Mouse (Mus musculus): ENCODE measurements around the gene Vezf1. TPM values are rescaled to one million over a fixed set of nuclear protein-coding genes. Genes with fewer than 3 reads are reported as not detected.

Vezf1 gene
- polyA plus RNA-seq, 1 experiment from 2014 or later, result 61.6 TPM

GRCm38 (mm10) chr11:88110031-88110594 lies 42.0 kb downstream of the Vezf1 start:
- Histone ChIP-seq H3K4me3 (no peak overlapping the region), H3K27ac (0 out of 2 replicates have a peak overlapping the region, but pooled peaks have one; percentile 17), H3K4me1 (peaks cover 86% of the 10 kb centered on the region), H3K27me3 (ENCODE audit: poor library complexity, severe bottlenecking) (no peaks in the 10 kb centered on the region), H3K36me3 (replicated peaks) (0 out of 2 replicates have a peak, but pooled peaks cover 3% of the 10 kb centered on the region), H3K9me3 (no peaks in the 10 kb centered on the region)
- no peak for DNase-seq (ENCODE audit: extremely low spot score, low spot score)
- WGBS, result 75% methylated on average over 9 of the region's 9 CpGs

GRCm38 (mm10) chr11:88112078-88112477 lies 44.0 kb downstream of the Vezf1 start:
- H3K4me1 ChIP-seq, result peaks cover 89% of the 10 kb centered on the region

GRCm38 (mm10) chr11:88112677-88113333 lies 44.7 kb downstream of the Vezf1 start:
- Histone ChIP-seq H3K27me3 (ENCODE audit: poor library complexity, severe bottlenecking) (no peaks in the 10 kb centered on the region), H3K4me1 (peaks cover 89% of the 10 kb centered on the region), H3K27ac (no peak overlapping the region), H3K4me3 (no peak overlapping the region), H3K36me3 (replicated peaks) (0 out of 2 replicates have a peak, but pooled peaks cover 7% of the 10 kb centered on the region), H3K9me3 (no peaks in the 10 kb centered on the region)
- DNase-seq (ENCODE audit: extremely low spot score, low spot score), result no peak
- 86% methylated on average over 7 of the region's 7 CpGs for WGBS

More at GRCm38 (mm10) chr11:88112078-88112477, 44.0 kb downstream of the Vezf1 start:
- Histone ChIP-seq H3K36me3 (replicated peaks) (0 out of 2 replicates have a peak, but pooled peaks cover 7% of the 10 kb centered on the region), H3K9me3 (no peaks in the 10 kb centered on the region), H3K27ac (peak overlapping the region; percentile 52), H3K4me3 (no peak overlapping the region), H3K27me3 (ENCODE audit: poor library complexity, severe bottlenecking) (no peaks in the 10 kb centered on the region)
- no peak for DNase-seq (ENCODE audit: extremely low spot score, low spot score)
- 58% methylated on average over 13 of the region's 13 CpGs for WGBS

DNA sequence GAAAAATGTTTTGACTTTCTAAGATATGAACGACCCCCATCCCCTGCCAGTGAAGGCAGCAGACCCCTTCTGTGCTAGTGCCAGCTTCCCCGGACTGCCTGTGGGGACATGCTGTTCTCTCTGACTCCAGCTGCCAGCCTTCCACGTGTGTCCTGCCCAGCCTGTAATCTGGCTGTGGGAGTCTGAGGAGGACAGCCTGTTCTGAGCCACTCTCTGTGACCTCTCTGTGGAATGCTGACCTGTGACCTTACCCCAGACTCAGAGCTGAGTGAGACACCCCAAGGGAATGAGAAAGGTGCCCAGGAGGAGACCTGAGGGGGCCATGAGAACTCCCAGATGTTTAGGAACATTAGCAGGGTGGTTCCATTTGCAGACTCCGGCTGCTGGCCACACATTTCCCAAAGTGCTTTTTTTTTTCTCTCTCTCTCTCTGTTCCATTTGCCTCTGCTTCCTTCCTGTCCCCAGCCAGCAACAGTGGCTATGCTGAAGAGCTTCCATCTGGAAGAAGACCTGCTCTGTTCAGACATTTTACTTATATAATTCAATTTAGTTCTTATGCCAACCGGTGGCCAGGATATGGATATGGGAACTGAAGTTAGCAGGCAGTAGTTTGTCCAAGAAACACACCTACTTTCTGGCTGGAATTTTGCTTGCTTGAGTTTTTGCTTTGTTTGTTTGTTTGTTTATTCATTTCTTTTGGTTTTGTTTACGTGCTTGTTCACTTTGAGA lies 45.6 kb downstream of the Vezf1 start:
- peaks cover 91% of the 10 kb centered on the region for H3K4me1 ChIP-seq
- peak overlapping the region; percentile 53 for H3K27ac ChIP-seq
- 0 out of 2 replicates have a peak, but pooled peaks cover 7% of the 10 kb centered on the region for H3K36me3 ChIP-seq (replicated peaks)
- no peaks in the 10 kb centered on the region for H3K9me3 ChIP-seq
- no peaks in the 10 kb centered on the region for H3K27me3 ChIP-seq (ENCODE audit: poor library complexity, severe bottlenecking)
- DNase-seq (ENCODE audit: extremely low spot score, low spot score), result no peak
- 66% methylated on average over 6 of the region's 6 CpGs for WGBS
- no peak overlapping the region for H3K4me3 ChIP-seq

GRCm38 (mm10) chr11:88114871-88115301 lies 46.8 kb downstream of the Vezf1 start:
- Histone ChIP-seq H3K27me3 (ENCODE audit: poor library complexity, severe bottlenecking) (no peaks in the 10 kb centered on the region), H3K36me3 (replicated peaks) (0 out of 2 replicates have a peak, but pooled peaks cover 4% of the 10 kb centered on the region), H3K9me3 (no peaks in the 10 kb centered on the region), H3K4me1 (peaks cover 96% of the 10 kb centered on the region), H3K27ac (peak overlapping the region; percentile 53), H3K4me3 (no peak overlapping the region)
- DNase-seq (ENCODE audit: extremely low spot score, low spot score), result no peak
- 71% methylated on average over 8 of the region's 8 CpGs for WGBS

GRCm38 (mm10) chr11:88116568-88116967 lies 48.5 kb downstream of the Vezf1 start:
- peaks cover 98% of the 10 kb centered on the region for H3K4me1 ChIP-seq
- no peaks in the 10 kb centered on the region for H3K27me3 ChIP-seq (ENCODE audit: poor library complexity, severe bottlenecking)
- WGBS, result 95% methylated on average over 6 of the region's 6 CpGs
- no peak overlapping the region for H3K4me3 ChIP-seq
- H3K9me3 ChIP-seq, result no peaks in the 10 kb centered on the region
- peaks cover 13% of the 10 kb centered on the region for H3K36me3 ChIP-seq (replicated peaks)
- no peak for DNase-seq (ENCODE audit: extremely low spot score, low spot score)
- H3K27ac ChIP-seq, result peak overlapping the region; percentile 93

DNA sequence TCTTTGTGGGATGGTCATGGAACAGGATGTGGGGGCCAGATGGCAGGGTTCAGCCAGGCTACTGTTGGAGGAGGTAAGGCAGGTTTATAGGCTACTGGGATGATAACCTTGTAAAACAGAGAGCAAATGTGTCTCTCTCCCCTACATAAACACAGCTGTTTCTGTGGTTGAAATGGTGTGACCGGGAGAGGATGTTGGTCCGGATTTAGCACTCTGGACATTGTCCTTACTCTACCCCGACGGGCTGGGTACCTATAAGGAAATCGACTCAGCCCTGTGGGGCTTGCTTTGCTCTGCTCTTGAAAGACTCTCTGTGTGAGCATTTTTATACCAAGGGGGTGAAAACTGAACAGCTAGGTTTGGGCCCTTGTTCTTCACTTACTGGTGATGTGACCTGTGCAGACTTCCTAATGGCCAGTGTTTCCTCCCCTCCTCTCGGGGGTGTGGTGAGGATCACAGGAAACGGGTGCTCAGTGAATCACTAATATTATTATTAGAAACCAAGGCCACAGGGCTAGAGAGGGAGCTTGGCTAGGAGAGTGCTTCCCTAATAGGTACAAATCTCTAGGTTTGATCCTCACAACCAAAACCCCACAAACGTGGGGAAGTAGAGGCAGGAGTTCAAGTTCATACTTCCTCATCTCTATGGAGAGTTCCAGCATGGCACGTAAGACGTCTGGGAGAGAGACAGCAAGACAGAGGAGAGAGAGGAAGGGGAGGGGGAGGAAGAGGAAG lies 49.4 kb downstream of the Vezf1 start:
- no peak for DNase-seq (ENCODE audit: extremely low spot score, low spot score)
- no peaks in the 10 kb centered on the region for H3K9me3 ChIP-seq
- H3K27me3 ChIP-seq (ENCODE audit: poor library complexity, severe bottlenecking), result no peaks in the 10 kb centered on the region
- H3K4me3 ChIP-seq, result no peak overlapping the region
- H3K4me1 ChIP-seq, result peaks cover 98% of the 10 kb centered on the region
- peak overlapping the region; percentile 93 for H3K27ac ChIP-seq
- WGBS, result 72% methylated on average over 10 of the region's 10 CpGs
- H3K36me3 ChIP-seq (replicated peaks), result peaks cover 16% of the 10 kb centered on the region

DNA sequence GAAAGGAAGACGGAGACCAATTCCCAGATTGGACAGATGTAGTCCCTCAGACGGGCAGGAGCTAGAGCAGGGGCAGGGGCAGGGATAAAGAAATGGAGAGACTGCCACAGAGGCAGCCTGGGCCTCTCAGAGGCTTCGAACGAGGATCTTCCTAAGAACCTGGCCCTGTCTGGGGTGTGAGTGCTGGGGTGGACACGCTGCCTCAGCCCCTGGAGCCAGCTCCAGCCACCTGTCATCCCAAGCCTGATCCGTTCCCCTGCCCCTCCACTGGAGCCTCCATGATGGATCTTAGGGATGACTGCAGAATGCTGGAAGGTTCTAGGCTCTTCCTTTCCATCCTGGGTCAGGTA lies 50.0 kb downstream of the Vezf1 start:
- Histone ChIP-seq H3K27me3 (ENCODE audit: poor library complexity, severe bottlenecking) (no peaks in the 10 kb centered on the region), H3K4me3 (peak overlapping the region; percentile 35; the same call in 1 of the 2 replicates), H3K9me3 (no peaks in the 10 kb centered on the region), H3K36me3 (replicated peaks) (peaks cover 16% of the 10 kb centered on the region), H3K27ac (peak overlapping the region; percentile 93), H3K4me1 (peaks cover 98% of the 10 kb centered on the region)
- no peak for DNase-seq (ENCODE audit: extremely low spot score, low spot score)
- 59% methylated on average over 6 of the region's 6 CpGs for WGBS

- H3K36me3 ChIP-seq (replicated peaks), result peaks cover 16% of the 10 kb centered on the region
- peaks cover 98% of the 10 kb centered on the region for H3K4me1 ChIP-seq
- H3K27ac ChIP-seq, result peak overlapping the region; percentile 93
- H3K27me3 ChIP-seq (ENCODE audit: poor library complexity, severe bottlenecking), result no peaks in the 10 kb centered on the region
- peak overlapping the region; percentile 35 for H3K4me3 ChIP-seq
- WGBS, result 6% methylated on average over 8 of the region's 8 CpGs
- H3K9me3 ChIP-seq, result no peaks in the 10 kb centered on the region
- DNase-seq (ENCODE audit: extremely low spot score, low spot score), result peak; percentile 86
Measured at GRCm38 (mm10) chr11:88118817-88119642, 51.0 kb downstream of the Vezf1 start.

DNA sequence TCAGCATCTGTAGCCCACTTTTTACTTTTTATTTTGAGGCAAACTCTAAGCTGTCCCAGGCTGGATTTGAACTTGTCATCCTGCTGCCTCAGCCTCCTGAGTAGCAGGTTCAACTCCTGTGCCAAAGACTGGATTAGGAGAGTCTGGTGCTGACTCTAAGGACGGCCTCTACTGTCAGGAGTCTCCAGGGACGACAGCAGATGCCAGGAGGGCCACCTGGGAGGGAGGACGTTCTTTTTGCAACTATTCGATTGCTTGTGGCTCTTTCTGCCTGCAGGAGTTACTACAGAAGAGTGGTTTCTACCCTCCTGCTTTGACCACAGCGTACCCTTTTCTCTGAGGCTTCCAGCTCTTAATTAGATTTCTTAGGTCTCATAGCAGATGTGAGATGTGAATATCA lies 54.5 kb downstream of the Vezf1 start:
- Histone ChIP-seq H3K9me3 (no peaks in the 10 kb centered on the region), H3K27ac (peak overlapping the region; percentile 72), H3K4me1 (peaks cover 92% of the 10 kb centered on the region), H3K4me3 (no peak overlapping the region), H3K36me3 (replicated peaks) (peaks cover 15% of the 10 kb centered on the region), H3K27me3 (ENCODE audit: poor library complexity, severe bottlenecking) (no peaks in the 10 kb centered on the region)
- no peak for DNase-seq (ENCODE audit: extremely low spot score, low spot score)
- 47% methylated on average over 5 of the region's 5 CpGs for WGBS

GRCm38 (mm10) chr11:88123021-88123420 lies 54.9 kb downstream of the Vezf1 start:
- 76% methylated on average over 5 of the region's 5 CpGs for WGBS
- no peak overlapping the region for H3K4me3 ChIP-seq
- no peaks in the 10 kb centered on the region for H3K27me3 ChIP-seq (ENCODE audit: poor library complexity, severe bottlenecking)
- H3K9me3 ChIP-seq, result no peaks in the 10 kb centered on the region
- H3K36me3 ChIP-seq (replicated peaks), result peaks cover 15% of the 10 kb centered on the region
- H3K27ac ChIP-seq, result peak overlapping the region; percentile 72
- H3K4me1 ChIP-seq, result peaks cover 90% of the 10 kb centered on the region
- DNase-seq (ENCODE audit: extremely low spot score, low spot score), result no peak

DNA sequence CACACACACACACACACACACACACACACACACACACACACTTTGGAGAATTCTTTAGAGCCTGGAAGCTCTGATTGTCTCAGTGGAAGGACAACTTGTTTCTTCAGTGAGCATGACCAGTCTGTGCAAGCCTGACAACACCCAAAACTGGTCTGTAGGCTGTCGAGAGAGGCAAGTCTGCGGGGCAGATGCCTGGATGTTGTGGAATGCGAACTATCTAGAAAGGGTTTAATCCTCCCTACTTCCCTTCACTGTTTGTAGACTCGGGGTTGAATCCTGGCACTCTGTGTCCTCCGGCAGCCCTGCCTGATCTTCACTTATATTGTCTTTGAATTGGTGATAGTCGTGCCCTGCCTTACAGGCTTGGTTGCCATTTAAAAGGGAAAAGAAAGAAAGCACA lies 55.7 kb downstream of the Vezf1 start:
- WGBS, result 38% methylated on average over 6 of the region's 6 CpGs
- Histone ChIP-seq H3K4me1 (peaks cover 89% of the 10 kb centered on the region), H3K4me3 (no peak overlapping the region), H3K9me3 (no peaks in the 10 kb centered on the region), H3K36me3 (replicated peaks) (peaks cover 15% of the 10 kb centered on the region), H3K27ac (peak overlapping the region; percentile 72), H3K27me3 (ENCODE audit: poor library complexity, severe bottlenecking) (no peaks in the 10 kb centered on the region)
- DNase-seq (ENCODE audit: extremely low spot score, low spot score), result no peak

All from forebrain, embryonic 10.5 days (tissue).